Comparison of ENCODE assay signal across 18 mouse cellular contexts in the genomic region with DNA sequence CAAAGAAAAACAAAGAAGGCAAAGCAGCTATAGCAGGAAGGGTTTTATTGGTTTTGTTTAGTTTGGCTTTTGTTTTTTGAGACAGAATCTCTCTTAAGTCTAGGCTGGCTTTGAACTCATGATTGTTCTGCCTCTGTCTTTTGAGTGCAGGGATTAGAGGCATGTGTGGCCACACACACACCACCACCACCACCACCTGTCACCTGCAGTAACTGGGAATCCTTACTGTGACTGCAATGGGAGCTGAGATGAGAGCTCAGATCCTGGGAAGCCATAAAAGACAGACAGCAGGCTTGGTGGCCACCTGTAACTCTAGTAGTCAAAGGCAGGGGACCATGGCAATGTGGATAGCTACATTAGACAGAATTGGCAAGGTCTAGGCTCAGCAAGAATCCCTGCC.
DNase-seq lines count a peak whose midpoint lies in the region; ATAC-seq and TF ChIP-seq lines count a peak whose summit lies in the region.
"Had no signal": no experiment of that assay in that cellular context is flagged by ENCODE, and none has a peak within 500 bp of the region (broad histone marks: within the 10 kb centered on the region; RNA-seq: fewer than 3 reads in every experiment).

No protein-coding gene starts in this region.

- no peaks in the 10 kb centered on the region for H3K36me3 ChIP-seq in heart, adult 2 months (ENCODE audit: control insufficient read depth, insufficient read depth, low read length)
- no peaks in the 10 kb centered on the region for H3K36me3 ChIP-seq in macrophage (ENCODE audit: inconsistent target)
- H3K36me3 ChIP-seq in stomach, postnatal 0 days (ENCODE audit: control insufficient read depth, insufficient read depth, low read length): no peaks in the 10 kb centered on the region
- H3K36me3 ChIP-seq in midbrain, embryonic 10.5 days: no peaks in the 10 kb centered on the region
- H3K36me3 ChIP-seq: embryonic facial prominence, embryonic 10.5 days; embryonic facial prominence, embryonic 12.5 days; forebrain, embryonic 15.5 days; G1E had no signal

- H3K27me3 ChIP-seq in heart, adult 2 months (ENCODE audit: control insufficient read depth, insufficient read depth, low read length): no peaks in the 10 kb centered on the region
- H3K27me3 ChIP-seq in stomach, postnatal 0 days (ENCODE audit: control insufficient read depth, insufficient read depth, low read length): no peaks in the 10 kb centered on the region
- no peaks in the 10 kb centered on the region for H3K27me3 ChIP-seq in midbrain, embryonic 10.5 days (ENCODE audit: low read depth, poor library complexity, severe bottlenecking)
- H3K27me3 ChIP-seq: CH12.LX; embryonic facial prominence, embryonic 12.5 days; forebrain, embryonic 13.5 days; forebrain, embryonic 15.5 days had no signal

- no peak for TF ChIP-seq EP300 in heart, adult 2 months (IDR thresholded peaks at IDR 0.05; ENCODE audit: insufficient read depth, low read depth, low read length)
- TF ChIP-seq EP300 in stomach, postnatal 0 days (optimal IDR thresholded peaks at IDR 0.05): no peak

- H3K4me1 ChIP-seq in heart, adult 2 months (ENCODE audit: control insufficient read depth, insufficient read depth, low read length): peaks cover 5% of the 10 kb centered on the region; the same call in 1 of the 2 replicates
- H3K4me1 ChIP-seq in stomach, postnatal 0 days (replicated peaks; ENCODE audit: control insufficient read depth, insufficient read depth): no peaks in the 10 kb centered on the region
- no peaks in the 10 kb centered on the region for H3K4me1 ChIP-seq in midbrain, embryonic 10.5 days
- H3K4me1 ChIP-seq: embryonic facial prominence, embryonic 10.5 days; embryonic facial prominence, embryonic 12.5 days; forebrain, embryonic 13.5 days; forebrain, embryonic 15.5 days had no signal

- no peak for TF ChIP-seq POLR2A in heart, adult 2 months (IDR thresholded peaks at IDR 0.05; ENCODE audit: insufficient read depth, low read depth, low read length)

- intact Hi-C loops in gastrocnemius, adult 2 months (cut with DNase I): loop anchor here (5.0 kb wide), 1 partner anchor 77 kb away; no protein-coding TSS in a partner anchor
- intact Hi-C loops in heart, adult 2 months (cut with DNase I): no loop called here

- H3K9me3 ChIP-seq in stomach, postnatal 0 days (ENCODE audit: control insufficient read depth, low read length): no peaks in the 10 kb centered on the region
- H3K9me3 ChIP-seq in midbrain, embryonic 10.5 days (replicated peaks): no peaks in the 10 kb centered on the region
- H3K9me3 ChIP-seq: embryonic facial prominence, embryonic 10.5 days; embryonic facial prominence, embryonic 12.5 days; forebrain, embryonic 13.5 days; forebrain, embryonic 15.5 days; G1E had no signal

- TF ChIP-seq CTCF in gastrocnemius, adult 2 months (IDR thresholded peaks at IDR 0.05): no peak
- no peak for TF ChIP-seq CTCF in heart, adult 2 months (IDR thresholded peaks at IDR 0.05)
- TF ChIP-seq CTCF in stomach, postnatal 0 days (IDR thresholded peaks at IDR 0.05; ENCODE audit: low read depth): no peak

- H3K4me3 ChIP-seq in gastrocnemius, adult 2 months: no peak overlapping the region
- no peak overlapping the region for H3K4me3 ChIP-seq in heart, adult 2 months
- H3K4me3 ChIP-seq in macrophage (ENCODE audit: inconsistent target): no peak overlapping the region
- H3K4me3 ChIP-seq in stomach, postnatal 0 days (ENCODE audit: low read depth, low read length): no peak overlapping the region
- no peak overlapping the region for H3K4me3 ChIP-seq in midbrain, embryonic 10.5 days
- H3K4me3 ChIP-seq: embryonic facial prominence, embryonic 10.5 days; embryonic facial prominence, embryonic 12.5 days; forebrain, embryonic 13.5 days; forebrain, embryonic 15.5 days had no signal

- no peak for DNase-seq in gastrocnemius, adult 2 months
- DNase-seq in gastrocnemius, postnatal 25 days: no peak
- no peak for DNase-seq in heart, adult 2 months
- no peak for DNase-seq in heart, adult 9 months (ENCODE audit: low spot score in 2 of 2)
- no peak for DNase-seq in stomach, postnatal 0 days (ENCODE audit: low spot score)
- DNase-seq in midbrain, embryonic 10.5 days (ENCODE audit: low spot score): no peak
- DNase-seq: B cell, adult 2 months; cerebellum, adult 11-12 months; cerebellum, adult 9-10 months had no signal

- no peak for ATAC-seq in stomach, postnatal 0 days (ENCODE audit: low FRiP score, low TSS enrichment)
- ATAC-seq in monocyte, adult 5-6 weeks (replicated peaks; ENCODE audit: insufficient number of reproducible peaks, low FRiP score, low TSS enrichment, poor library complexity, severe bottlenecking): no peak
- ATAC-seq: CD4-positive, CD25-positive, alpha-beta regulatory T cell, adult 4 months; forebrain, embryonic 13.5 days; forebrain, embryonic 15.5 days had no signal

- no peaks in the 10 kb centered on the region for H3K79me2 ChIP-seq in heart, adult 2 months (replicated peaks; ENCODE audit: control insufficient read depth, insufficient read depth, low read length)
- no peaks in the 10 kb centered on the region for H3K79me2 ChIP-seq in macrophage (ENCODE audit: inconsistent target)

- H3K9ac ChIP-seq in heart, adult 2 months (ENCODE audit: low read depth, low read length): no peak overlapping the region
- no peak overlapping the region for H3K9ac ChIP-seq in stomach, postnatal 0 days (ENCODE audit: low read length)
- H3K9ac ChIP-seq: embryonic facial prominence, embryonic 12.5 days; forebrain, embryonic 13.5 days; forebrain, embryonic 15.5 days had no signal

- peak overlapping the region; percentile 75 for H3K27ac ChIP-seq in gastrocnemius, adult 2 months
- peak overlapping the region; percentile 47 for H3K27ac ChIP-seq in heart, adult 2 months
- 0 out of 2 replicates have a peak overlapping the region, but pooled peaks have one; percentile 19 for H3K27ac ChIP-seq in macrophage
- peak overlapping the region; percentile 53; the same call in 1 of the 2 replicates for H3K27ac ChIP-seq in stomach, postnatal 0 days (replicated peaks)
- H3K27ac ChIP-seq in midbrain, embryonic 10.5 days (replicated peaks): no peak overlapping the region
- H3K27ac ChIP-seq: embryonic facial prominence, embryonic 10.5 days; embryonic facial prominence, embryonic 12.5 days; forebrain, embryonic 13.5 days; forebrain, embryonic 15.5 days had no signal

- H3K4me2 ChIP-seq in stomach, postnatal 0 days (replicated peaks; ENCODE audit: low read depth): no peak overlapping the region
- H3K4me2 ChIP-seq: embryonic facial prominence, embryonic 12.5 days; forebrain, embryonic 13.5 days; forebrain, embryonic 15.5 days had no signal
